Mouse (Mus musculus): ENCODE data around the gene Stk11. TPM values are rescaled to one million over a fixed set of nuclear protein-coding genes. Genes with fewer than 3 reads are reported as not detected.

The Stk11 gene
- total and polyA plus RNA-seq, 3 experiments, result 47.4 to 94.9 (median 65.9) TPM

DNA sequence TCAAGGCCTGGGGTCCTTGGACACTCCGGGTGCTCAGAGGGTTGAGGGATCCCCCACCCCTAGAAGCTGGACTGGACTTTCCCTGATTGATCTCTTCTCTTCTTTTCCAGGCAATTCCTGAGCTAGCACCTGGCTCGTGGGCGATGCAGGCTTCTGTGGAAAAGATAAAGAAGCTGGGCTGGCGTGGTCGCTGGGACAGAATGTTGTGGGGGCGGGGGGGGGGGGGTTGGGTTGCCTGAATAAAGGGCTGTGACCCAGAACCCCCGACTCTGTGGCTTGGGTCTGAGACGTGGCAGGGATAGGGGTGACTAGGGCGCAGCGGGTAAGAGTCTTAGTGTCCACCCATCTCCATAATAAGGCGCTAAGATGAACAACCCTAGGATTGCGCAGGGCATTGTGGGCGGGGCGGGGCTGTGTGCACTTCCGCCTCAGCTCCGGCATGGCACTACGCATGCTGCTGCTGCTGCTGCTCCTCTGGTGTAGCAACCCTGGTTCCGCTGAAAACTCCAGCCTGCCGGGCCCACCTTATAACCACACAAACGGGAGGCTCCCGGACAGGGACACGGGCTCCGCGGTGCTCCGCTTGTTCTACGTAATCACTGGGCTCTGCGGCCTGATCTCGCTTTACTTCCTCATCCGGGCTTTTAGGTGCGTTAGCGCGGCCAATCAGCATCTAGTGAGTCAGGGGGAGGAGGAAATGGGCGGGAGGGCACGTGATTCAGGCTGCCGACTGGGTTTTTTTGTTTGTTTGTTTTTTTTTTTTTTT lies 57.1 kb downstream of the Stk11 start, which contains the start of gene 1600002K03Rik:
TSS of gene 1600002K03Rik (plus strand) at position 418 of the 766 bp plus-strand sequence.
- peaks cover 16% of the 10 kb centered on the region for H3K79me2 ChIP-seq (replicated peaks; ENCODE audit: control insufficient read depth, extremely low read depth, insufficient read depth, poor library complexity, severe bottlenecking)
- peak within 1 kb of the TSS; percentile 87 for H3K27ac ChIP-seq (ENCODE audit: insufficient read depth, low read depth)
- peak within 1 kb of the TSS; percentile 33 for H3K4me2 ChIP-seq (ENCODE audit: insufficient read depth, low read depth, poor library complexity, severe bottlenecking)
- no peaks in the 10 kb centered on the region for H3K27me3 ChIP-seq (replicated peaks)
- dilution Hi-C loops (cut with MboI; ENCODE audit: extremely low pct_ligation_motif_present, extremely low pct_unique_long_range_greater_than_20kb, low sequenced_read_pairs), result no loop called here
- H3K4me1 ChIP-seq (ENCODE audit: control insufficient read depth in 1 of 2, insufficient read depth in 2 of 2), result peaks cover 14 to 54% of the 10 kb centered on the region in 2 experiments
- H3K4me3 ChIP-seq (replicated peaks in 1 of 3; ENCODE audit: low read depth in 2 of 3, low read length in 2 of 3, poor library complexity in 1 of 3), result peak within 1 kb of the TSS; percentile 62 to 64 (median 62)
- peaks cover 27 to 52% of the 10 kb centered on the region in 2 experiments for H3K36me3 ChIP-seq (replicated peaks in 1 of 2; ENCODE audit: control insufficient read depth in 1 of 2, insufficient read depth in 1 of 2, low read length in 1 of 2)
- H3K9me3 ChIP-seq (replicated peaks; ENCODE audit: low read length), result no peaks in the 10 kb centered on the region
- H3K9ac ChIP-seq (ENCODE audit: insufficient read depth, low read depth), result peak within 1 kb of the TSS; percentile 62
- TF ChIP-seq KAT2A (IDR thresholded peaks at IDR 0.05; ENCODE audit: insufficient replicate concordance, low read length), result peak; percentile 55; the same call in 1 of the 2 replicates
- peak; percentile 88 for TF ChIP-seq ZNF384 (IDR thresholded peaks at IDR 0.05; ENCODE audit: low read depth, low read length)
- peak; percentile 71; the same call in 1 of the 2 replicates for TF ChIP-seq MAX (IDR thresholded peaks at IDR 0.05; ENCODE audit: low read length)
- peak; percentile 94 for TF ChIP-seq ELF1 (IDR thresholded peaks at IDR 0.05; ENCODE audit: low read depth, low read length)
- no peak for TF ChIP-seq ETS1 (conservative IDR thresholded peaks at IDR 0.05; ENCODE audit: low read depth, low read length)
- TF ChIP-seq NELFE (IDR thresholded peaks at IDR 0.05; ENCODE audit: low read depth, low read length), result peak; percentile 74
- no peak for TF ChIP-seq E2F4 (IDR thresholded peaks at IDR 0.05; ENCODE audit: insufficient replicate concordance, low read depth, low read length)
- no peak; the same call in 1 of the 2 replicates for TF ChIP-seq ZMIZ1 (IDR thresholded peaks at IDR 0.05; ENCODE audit: low read depth, low read length)
- TF ChIP-seq UBTF (IDR thresholded peaks at IDR 0.05; ENCODE audit: low read depth, low read length), result no peak
- TF ChIP-seq CHD2 (IDR thresholded peaks at IDR 0.05; ENCODE audit: low read length), result 0 out of 2 replicates have a peak, but pooled peaks have one; percentile 9
- no peak for TF ChIP-seq SMC3 (IDR thresholded peaks at IDR 0.05; ENCODE audit: low read depth, low read length)
- peak; percentile 95 for TF ChIP-seq BHLHE40 (IDR thresholded peaks at IDR 0.05; ENCODE audit: low read depth, low read length)
- no peak for TF ChIP-seq RCOR1 (conservative IDR thresholded peaks at IDR 0.05; ENCODE audit: low read depth, low read length)
- TF ChIP-seq POLR2AphosphoS2 (IDR thresholded peaks at IDR 0.05; ENCODE audit: low read depth, low read length), result peak; percentile 97
- TF ChIP-seq IRF4 (IDR thresholded peaks at IDR 0.05; ENCODE audit: low read depth, low read length), result no peak
- peak; percentile 89 for TF ChIP-seq POLR2A (IDR thresholded peaks at IDR 0.05; ENCODE audit: low read depth, low read length)
- no peak for TF ChIP-seq ZC3H11A (IDR thresholded peaks at IDR 0.05; ENCODE audit: low read depth, low read length)
- TF ChIP-seq JUN (IDR thresholded peaks at IDR 0.05; ENCODE audit: insufficient read depth, low read depth, low read length), result no peak
- no peak for TF ChIP-seq MEF2A (IDR thresholded peaks at IDR 0.05; ENCODE audit: borderline replicate concordance, low read depth, low read length)
- no peak for TF ChIP-seq CTCF (conservative IDR thresholded peaks at IDR 0.05 in 1 of 2, IDR thresholded peaks at IDR 0.05 in 1 of 2; ENCODE audit: low read depth in 2 of 2, low read length in 2 of 2)
- no peak for TF ChIP-seq JUND (conservative IDR thresholded peaks at IDR 0.05; ENCODE audit: low read depth, low read length)
- peak; percentile 84; the same call in 1 of the 2 replicates for TF ChIP-seq MXI1 (IDR thresholded peaks at IDR 0.05; ENCODE audit: low read depth, low read length)
- peak; percentile 75 for TF ChIP-seq HCFC1 (IDR thresholded peaks at IDR 0.05; ENCODE audit: low read depth, low read length)
- TF ChIP-seq USF2 (conservative IDR thresholded peaks at IDR 0.05; ENCODE audit: low read depth, low read length), result peak; percentile 70
- TF ChIP-seq RAD21 (IDR thresholded peaks at IDR 0.05; ENCODE audit: low read depth, low read length), result no peak
- peak; percentile 84 for TF ChIP-seq USF1 (IDR thresholded peaks at IDR 0.05; ENCODE audit: low read depth, low read length)
- TF ChIP-seq MAZ (IDR thresholded peaks at IDR 0.05; ENCODE audit: low read depth, low read length), result 0 out of 2 replicates have a peak, but pooled peaks have one; percentile 20
- peak; percentile 80; the same call in 1 of the 2 replicates for TF ChIP-seq SIN3A (IDR thresholded peaks at IDR 0.05; ENCODE audit: low read length)
- peak; percentile 75 for TF ChIP-seq NRF1 (IDR thresholded peaks at IDR 0.05; ENCODE audit: low read depth, low read length)
- no peak; the same call in 1 of the 2 replicates for TF ChIP-seq TBP (conservative IDR thresholded peaks at IDR 0.05; ENCODE audit: low read depth, low read length)
- no peak for TF ChIP-seq EP300 (IDR thresholded peaks at IDR 0.05; ENCODE audit: low read length)
- TF ChIP-seq PAX5 (IDR thresholded peaks at IDR 0.05; ENCODE audit: low read length), result no peak
- no peak for TF ChIP-seq GABPA (IDR thresholded peaks at IDR 0.05; ENCODE audit: insufficient replicate concordance, low read depth, low read length)
- TF ChIP-seq MAFK (IDR thresholded peaks at IDR 0.05; ENCODE audit: insufficient replicate concordance, low read length), result no peak
- TF ChIP-seq MYC (IDR thresholded peaks at IDR 0.05; ENCODE audit: low read depth, low read length), result peak; percentile 83; the same call in 1 of the 2 replicates
- peak; percentile 72 for TF ChIP-seq TCF12 (IDR thresholded peaks at IDR 0.05; ENCODE audit: low read depth, low read length)
- no peak for TF ChIP-seq ZKSCAN1 (IDR thresholded peaks at IDR 0.05; ENCODE audit: borderline replicate concordance, low read depth, low read length)
- TF ChIP-seq CHD1 (IDR thresholded peaks at IDR 0.05; ENCODE audit: low read depth, low read length), result no peak
- DNase-seq (ENCODE audit: extremely low read depth), result peak; percentile 96
- in situ Hi-C loops (cut with MboI; ENCODE audit: low pct_ligation_motif_present, low pct_unique_long_range_greater_than_20kb, low sequenced_read_pairs), result no loop called here

All from CH12.LX (cell line).